8 mouse cellular contexts compared by ENCODE assay signal in the genomic region with DNA sequence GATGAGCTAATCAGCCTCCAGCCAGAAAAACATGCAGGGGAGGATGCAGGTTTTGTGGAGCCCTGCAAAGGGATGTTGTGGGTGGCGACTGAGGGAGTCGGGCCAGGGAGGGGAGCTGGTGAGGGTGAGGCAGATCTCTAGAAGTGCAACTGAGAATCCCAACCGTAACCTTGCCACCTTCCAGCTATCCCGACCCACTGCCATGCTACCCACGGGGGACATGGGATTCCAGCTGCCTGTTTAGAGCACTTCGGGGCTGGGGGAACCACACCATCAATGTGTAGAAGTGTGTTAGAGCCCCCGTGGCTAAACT. TPM values are rescaled to one million over a fixed set of nuclear protein-coding genes. Genes with fewer than 3 reads are reported as not detected.
A peak's percentile ranks its signal among the peaks of the same experiment; 100 is the strongest.
DNase-seq lines count a peak whose midpoint lies in the region; ATAC-seq and TF ChIP-seq lines count a peak whose summit lies in the region.

No protein-coding gene starts in this region.

- peak overlapping the region; percentile 40 for H3K4me2 ChIP-seq in forebrain, postnatal 0 days (ENCODE audit: low read depth)
- peak overlapping the region; percentile 55; the same call in 1 of the 2 replicates for H3K4me2 ChIP-seq in liver, postnatal 0 days (ENCODE audit: low read depth, low read length)

- no peak for DNase-seq in heart, embryonic 10.5 days (ENCODE audit: low spot score)
- DNase-seq in heart, postnatal 25 days (ENCODE audit: low spot score) = no peak
- no peak for DNase-seq in forebrain, postnatal 0 days
- DNase-seq in liver, postnatal 0 days = no peak
- no peak for DNase-seq in left cerebral cortex, postnatal 25 days (ENCODE audit: low spot score in 2 of 2)
- no peak for DNase-seq in frontal cortex, postnatal 25 days (ENCODE audit: low spot score in 2 of 2)
- no peak for DNase-seq in adrenal gland, postnatal 14 days

- no peak; the same call in 1 of the 2 replicates for ATAC-seq in forebrain, postnatal 0 days
- ATAC-seq in liver, postnatal 0 days = no peak

- no peaks in the 10 kb centered on the region for H3K36me3 ChIP-seq in heart, embryonic 10.5 days
- no peaks in the 10 kb centered on the region for H3K36me3 ChIP-seq in E14TG2a.4 (ENCODE audit: insufficient read depth, low read length)
- no peaks in the 10 kb centered on the region for H3K36me3 ChIP-seq in forebrain, postnatal 0 days (ENCODE audit: insufficient read depth)
- H3K36me3 ChIP-seq in liver, postnatal 0 days (replicated peaks; ENCODE audit: insufficient read depth, low read length) = no peaks in the 10 kb centered on the region

- TF ChIP-seq EP300 in liver, postnatal 0 days (IDR thresholded peaks at IDR 0.05; ENCODE audit: low read depth) = no peak

- H3K27ac ChIP-seq in heart, embryonic 10.5 days = no peak overlapping the region
- H3K27ac ChIP-seq in forebrain, postnatal 0 days (ENCODE audit: low read depth, low read length) = no peak overlapping the region
- no peak overlapping the region for H3K27ac ChIP-seq in liver, postnatal 0 days (ENCODE audit: low read depth)

- intact Hi-C loops in heart, postnatal 25 days (cut with DNase I) = loop anchor here (1.0 kb wide), 1 partner anchor 28 kb away; no protein-coding TSS in a partner anchor
- intact Hi-C loops in left cerebral cortex, postnatal 25 days (cut with DNase I) = loop anchor here (1.0 kb wide), 2 partner anchors 28 to 52 kb away; no protein-coding TSS in a partner anchor

- no peak overlapping the region for H3K9ac ChIP-seq in forebrain, postnatal 0 days
- H3K9ac ChIP-seq in liver, postnatal 0 days (replicated peaks) = no peak overlapping the region

- TF ChIP-seq CTCF in E14TG2a.4 (conservative IDR thresholded peaks at IDR 0.05; ENCODE audit: low read length) = no peak
- no peak for TF ChIP-seq CTCF in forebrain, postnatal 0 days (IDR thresholded peaks at IDR 0.05; ENCODE audit: low read depth)
- no peak for TF ChIP-seq CTCF in liver, postnatal 0 days (IDR thresholded peaks at IDR 0.05; ENCODE audit: low read depth)

- no peaks in the 10 kb centered on the region for H3K9me3 ChIP-seq in heart, embryonic 10.5 days
- H3K9me3 ChIP-seq in E14TG2a.4 (ENCODE audit: low read length) = no peaks in the 10 kb centered on the region
- no peaks in the 10 kb centered on the region for H3K9me3 ChIP-seq in forebrain, postnatal 0 days (ENCODE audit: low read length)
- no peaks in the 10 kb centered on the region for H3K9me3 ChIP-seq in liver, postnatal 0 days (ENCODE audit: low read length)

- H3K4me3 ChIP-seq in heart, embryonic 10.5 days = peak overlapping the region; percentile 38
- 0 out of 2 replicates have a peak overlapping the region, but pooled peaks have one; percentile 35 for H3K4me3 ChIP-seq in E14TG2a.4 (replicated peaks; ENCODE audit: low read length)
- no peak overlapping the region; the same call in 1 of the 2 replicates for H3K4me3 ChIP-seq in forebrain, postnatal 0 days (ENCODE audit: low read depth, low read length)
- H3K4me3 ChIP-seq in liver, postnatal 0 days (ENCODE audit: low read depth, low read length) = no peak overlapping the region

- H3K4me1 ChIP-seq in heart, embryonic 10.5 days = peaks cover 13% of the 10 kb centered on the region
- H3K4me1 ChIP-seq in E14TG2a.4 (replicated peaks; ENCODE audit: low read depth, low read length) = peaks cover 35% of the 10 kb centered on the region
- no peaks in the 10 kb centered on the region for H3K4me1 ChIP-seq in forebrain, postnatal 0 days (ENCODE audit: insufficient read depth)
- H3K4me1 ChIP-seq in liver, postnatal 0 days (ENCODE audit: insufficient read depth) = peaks cover 8% of the 10 kb centered on the region; the same call in 1 of the 2 replicates

- WGBS in heart, embryonic 10.5 days = 24% methylated on average over 7 of the region's 7 CpGs
- WGBS in forebrain, postnatal 0 days = 22% methylated on average over 7 of the region's 7 CpGs
- WGBS in liver, postnatal 0 days (ENCODE audit: insufficient replicate concordance) = 25% methylated on average over 7 of the region's 7 CpGs

- H3K27me3 ChIP-seq in heart, embryonic 10.5 days (ENCODE audit: insufficient read depth, poor library complexity, severe bottlenecking) = peaks cover 87% of the 10 kb centered on the region
- H3K27me3 ChIP-seq in E14TG2a.4 (ENCODE audit: insufficient read depth, low read length) = peaks cover 60% of the 10 kb centered on the region
- H3K27me3 ChIP-seq in forebrain, postnatal 0 days (ENCODE audit: insufficient read depth, low read length) = no peaks in the 10 kb centered on the region
- H3K27me3 ChIP-seq in liver, postnatal 0 days (ENCODE audit: insufficient read depth, low read length) = peaks cover 5% of the 10 kb centered on the region; the same call in 1 of the 2 replicates

RNA-seq across cellular contexts. Expression of gene Trpv4, which starts 18.6 kb away (rescaled TPM):
- 1.1 TPM in 2 replicates for polyA plus RNA-seq in heart, embryonic 10.5 days (2016; fragmentation: Nextera tagmentation; extraction: Ambion mirVana)
- total RNA-seq in heart, postnatal 25 days (2021) = 1 to 10 TPM; 5.1 to 5.3 TPM
- 0.81 and 1.5 TPM in 2 replicates for total RNA-seq in forebrain, postnatal 0 days (2014; rRNA removed)
- polyA plus RNA-seq in forebrain, postnatal 0 days (2015; fragmentation: Nextera tagmentation; extraction: Ambion mirVana) = 1.3 and 2.4 TPM in 2 replicates
- polyA plus RNA-seq in liver, postnatal 0 days (2015; fragmentation: Nextera tagmentation; extraction: Ambion mirVana) = 0.32 and 0.38 TPM in 2 replicates
- 1 to 10 TPM; 1.9 to 2.2 TPM for total RNA-seq in left cerebral cortex, postnatal 25 days (2021)
- 2.1 and 3.6 TPM in 2 replicates for total RNA-seq in adrenal gland, postnatal 14 days (2021)

RNA-seq across cellular contexts. Expression of gene Gltp, which starts 51.2 kb away (rescaled TPM):
- 65.8 and 71.8 TPM in 2 replicates for polyA plus RNA-seq in heart, embryonic 10.5 days (2016; fragmentation: Nextera tagmentation; extraction: Ambion mirVana)
- 10 to 100 TPM; 17.1 to 18.0 TPM for total RNA-seq in heart, postnatal 25 days (2021)
- 14.1 and 19.8 TPM in 2 replicates for total RNA-seq in forebrain, postnatal 0 days (2014; rRNA removed)
- polyA plus RNA-seq in forebrain, postnatal 0 days (2015; fragmentation: Nextera tagmentation; extraction: Ambion mirVana) = 26.4 and 32.1 TPM in 2 replicates
- 23.1 and 23.8 TPM in 2 replicates for polyA plus RNA-seq in liver, postnatal 0 days (2015; fragmentation: Nextera tagmentation; extraction: Ambion mirVana)
- 10 to 100 TPM; 24.6 to 28.3 TPM for total RNA-seq in left cerebral cortex, postnatal 25 days (2021)
- 39.2 and 41.7 TPM in 2 replicates for total RNA-seq in adrenal gland, postnatal 14 days (2021)

Comparison
In these comparisons a context has a peak if more than half of its experiments do, and no peak if none do; other contexts are left out.
1. H3K4me3 ChIP-seq: peak in heart, embryonic 10.5 days (single experiment) and E14TG2a.4 (single experiment); none in forebrain, postnatal 0 days (single experiment) and liver, postnatal 0 days (single experiment).